Mouse (Mus musculus): ENCODE results near the gene C2. TPM values are rescaled to one million over a fixed set of nuclear protein-coding genes. Genes with fewer than 3 reads are reported as not detected.
A peak's percentile ranks its signal among the peaks of the same experiment; 100 is the strongest.
"Not testable (repeated sequence)": the region's sequence is repeated elsewhere in the genome, so short reads cannot be mapped to it uniquely, and the experiment has no call there.

C2 gene
- polyA plus RNA-seq, 1 experiment from 2014 or later = 0.65 TPM

- ChIA-PET POLR2A (no interaction called here), CTCF (no interaction called here)
- H3K27me3 ChIP-seq = no peaks in the 10 kb centered on the region
- TF ChIP-seq CTCF (IDR thresholded peaks at IDR 0.05) = no peak
- in situ Hi-C loops (cut with MboI; ENCODE audit: low pct_unique_long_range_greater_than_20kb) = loop anchor here (10.0 kb wide), 1 partner anchor 404 kb away; the partner anchor contains the start of gene Ddx39b
- ATAC-seq (no peak), DNase-seq (ENCODE audit: low read depth, low spot score) (no peak)
These were observed 57.2 kb downstream of the C2 start for GRCm38 (mm10) chr17:34840736-34841307.

DNA sequence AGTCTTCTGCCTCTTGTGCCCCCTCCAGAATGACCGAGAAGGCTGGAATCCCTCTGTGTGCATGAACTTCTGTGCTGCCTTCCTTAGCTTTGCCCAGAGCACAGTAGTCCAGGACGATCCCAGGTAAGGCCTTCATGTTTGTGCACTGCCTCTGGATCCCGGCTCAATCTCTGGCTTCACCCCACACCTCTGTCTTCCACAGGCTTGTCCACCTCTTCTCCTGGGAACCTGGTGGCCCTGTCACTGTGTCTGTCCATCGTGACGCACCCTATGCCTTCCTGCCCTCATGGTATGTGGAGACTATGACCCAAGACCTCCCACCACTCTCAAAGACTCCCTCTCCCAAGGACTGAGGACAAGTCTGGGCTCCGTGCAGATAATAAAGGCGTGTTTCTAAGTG is 59.3 kb downstream of the C2 start:
- POLR2A ChIA-PET = no interaction called here
- ATAC-seq (no peak), DNase-seq (ENCODE audit: low read depth, low spot score) (no peak)
- TF ChIP-seq CTCF (IDR thresholded peaks at IDR 0.05) = no peak
- CTCF ChIA-PET = no interaction called here
- H3K27me3 ChIP-seq = no peaks in the 10 kb centered on the region
- in situ Hi-C loops (cut with MboI; ENCODE audit: low pct_unique_long_range_greater_than_20kb) = no loop called here

DNA sequence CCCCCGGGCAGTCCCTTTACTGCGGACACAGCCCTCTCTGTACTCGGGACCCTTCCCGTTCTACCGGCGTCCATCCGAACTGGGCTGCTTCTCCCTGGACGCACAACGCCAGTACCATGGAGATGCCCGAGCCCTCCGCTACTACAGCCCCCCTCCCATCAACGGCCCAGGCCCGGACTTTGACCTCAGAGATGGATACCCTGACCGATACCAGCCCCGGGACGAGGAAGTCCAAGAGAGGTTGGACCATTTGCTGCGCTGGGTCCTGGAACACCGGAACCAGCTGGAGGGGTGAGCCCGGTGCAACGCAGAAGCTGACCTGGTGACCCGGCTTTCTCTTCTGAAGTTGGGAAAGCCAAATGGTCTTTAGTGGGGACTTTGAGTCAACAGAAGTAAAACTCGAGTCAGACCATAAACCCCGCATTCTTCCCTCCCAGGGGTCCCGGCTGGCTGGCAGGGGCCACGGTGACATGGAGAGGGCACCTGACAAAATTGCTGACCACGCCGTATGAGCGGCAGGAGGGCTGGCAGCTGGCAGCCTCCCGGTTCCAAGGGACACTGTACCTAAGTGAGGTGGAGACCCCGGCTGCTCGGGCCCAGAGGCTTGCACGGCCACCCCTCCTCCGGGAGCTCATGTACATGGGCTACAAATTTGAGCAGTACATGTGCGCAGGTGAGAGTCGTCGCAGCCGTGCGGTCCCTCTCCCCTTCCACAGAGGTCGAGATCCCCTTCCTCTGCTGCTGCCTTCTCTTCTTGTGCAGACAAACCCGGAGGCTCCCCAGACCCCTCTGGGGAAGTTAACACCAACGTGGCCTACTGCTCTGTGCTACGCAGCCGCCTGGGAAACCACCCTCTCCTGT is 60.4 kb downstream of the C2 start:
- in situ Hi-C loops (cut with MboI; ENCODE audit: low pct_unique_long_range_greater_than_20kb) = no loop called here
- ATAC-seq (peak; percentile 4), DNase-seq (ENCODE audit: low read depth, low spot score) (no peak)
- no peak for TF ChIP-seq CTCF (IDR thresholded peaks at IDR 0.05)
- no peaks in the 10 kb centered on the region for H3K27me3 ChIP-seq
- ChIA-PET CTCF (no interaction called here), POLR2A (no interaction called here)

DNA sequence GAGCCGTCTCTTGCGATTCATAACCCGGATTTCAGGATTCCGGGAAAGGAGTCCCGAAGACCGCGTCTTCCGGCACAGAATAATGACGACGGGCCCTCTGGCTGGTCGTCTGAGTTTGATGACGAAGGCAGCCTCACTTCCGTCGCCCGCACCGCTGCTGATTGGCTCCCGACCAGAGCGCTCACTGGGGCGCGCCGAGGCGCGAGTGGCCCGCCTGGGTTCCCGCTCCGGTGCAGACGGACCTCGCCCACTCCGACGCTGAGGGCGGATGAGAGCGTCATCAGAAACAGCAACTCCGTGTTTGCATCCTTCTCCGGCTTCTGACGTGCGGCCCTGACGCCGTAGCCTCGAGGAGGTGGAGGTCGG is 61.2 kb downstream of the C2 start, which contains the start of the genes Stk19 and Dxo:
Stk19 (minus strand) TSS at position 90 of the 366 bp plus-strand sequence.
Dxo (plus strand) TSS at position 164 of the 366 bp plus-strand sequence.
- no peak for TF ChIP-seq CTCF (IDR thresholded peaks at IDR 0.05)
- in situ Hi-C loops (cut with MboI; ENCODE audit: low pct_unique_long_range_greater_than_20kb) = no loop called here
- POLR2A ChIA-PET = no interaction called here
- CTCF ChIA-PET = no interaction called here
- H3K27me3 ChIP-seq = no peaks in the 10 kb centered on the region
- DNase-seq (ENCODE audit: low read depth, low spot score) = peak; percentile 85
- ATAC-seq = peak; percentile 78

DNA sequence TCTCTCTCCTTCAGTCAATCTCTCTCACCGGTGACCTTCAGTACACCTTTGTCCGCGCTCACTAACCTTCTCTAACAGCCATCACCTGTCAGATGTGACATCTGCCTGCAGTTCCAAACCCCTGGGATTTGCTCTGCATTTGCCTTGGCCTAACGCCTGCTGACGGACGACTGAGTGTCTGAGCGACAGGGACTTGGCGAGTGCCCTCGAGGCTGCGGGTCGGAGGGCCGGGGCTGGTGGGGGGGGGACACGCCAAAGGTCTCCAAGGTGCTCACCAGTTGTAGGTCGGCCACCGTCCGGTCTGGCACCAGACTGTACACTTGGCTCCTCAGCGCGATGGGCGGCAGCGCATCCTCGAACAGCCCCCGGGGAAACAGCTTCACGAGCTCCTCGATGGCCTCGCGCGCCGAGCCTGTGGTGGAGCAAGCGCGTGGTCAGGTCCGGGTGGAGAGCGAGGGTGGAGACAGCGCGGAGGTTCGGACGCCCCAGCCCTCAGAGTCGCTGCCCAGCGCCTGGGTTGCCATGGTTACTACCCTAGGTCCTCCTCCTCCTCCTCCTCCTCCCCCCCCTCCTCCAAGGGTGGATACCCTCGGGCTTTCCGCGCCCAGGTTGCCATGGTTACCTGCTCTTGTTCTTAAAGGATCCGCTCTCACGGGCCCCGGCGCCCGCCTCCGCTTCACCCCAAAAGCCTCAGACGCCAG is 61.8 kb downstream of the C2 start:
- peak; percentile 20 for ATAC-seq
- H3K27me3 ChIP-seq = no peaks in the 10 kb centered on the region
- in situ Hi-C loops (cut with MboI; ENCODE audit: low pct_unique_long_range_greater_than_20kb) = no loop called here
- no peak for DNase-seq (ENCODE audit: low read depth, low spot score)
- CTCF ChIA-PET = no interaction called here
- no peak for TF ChIP-seq CTCF (IDR thresholded peaks at IDR 0.05)
- POLR2A ChIA-PET = no interaction called here

GRCm38 (mm10) chr17:34830776-34831175 is 67.3 kb downstream of the C2 start:
- DNase-seq (ENCODE audit: low read depth, low spot score); H3K27me3 ChIP-seq; in situ Hi-C loops (cut with MboI; ENCODE audit: low pct_unique_long_range_greater_than_20kb); ATAC-seq; CTCF ChIA-PET: not testable (repeated sequence)
- POLR2A ChIA-PET = interaction anchor here (0.6 kb wide), 1 partner anchor 287 kb away, joined by 8 read pairs; no protein-coding TSS in a partner anchor

DNA sequence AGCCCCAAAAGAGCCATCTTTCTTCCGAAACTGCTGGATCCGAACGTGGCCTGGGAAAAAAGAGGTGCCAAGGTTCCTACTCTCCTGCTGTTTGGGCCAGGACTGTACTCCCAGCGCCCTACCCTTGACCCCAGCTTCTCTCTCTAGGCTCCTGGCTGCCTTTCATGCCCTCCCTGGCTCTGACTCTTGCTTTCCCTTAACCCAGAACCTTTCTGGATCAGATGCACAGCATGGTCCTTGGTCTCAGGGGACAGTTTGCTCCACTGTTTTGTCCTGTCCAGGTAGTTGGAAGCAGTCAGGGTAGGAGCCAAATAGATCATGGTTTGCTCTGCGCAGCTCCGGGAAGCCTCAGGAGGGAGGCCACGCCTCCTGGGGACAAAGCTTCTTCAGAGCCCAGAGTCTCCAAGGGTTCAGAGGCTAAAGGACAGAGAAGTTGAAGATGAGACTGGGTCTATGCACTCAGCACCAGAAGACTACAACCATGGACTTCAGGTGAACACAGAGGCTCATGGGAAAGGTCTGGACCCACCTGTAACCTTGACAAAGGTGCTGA is 83.2 kb downstream of the C2 start:
- ATAC-seq (no peak), DNase-seq (ENCODE audit: low read depth, low spot score) (no peak)
- ChIA-PET POLR2A (no interaction called here), CTCF (no interaction called here)
- in situ Hi-C loops (cut with MboI; ENCODE audit: low pct_unique_long_range_greater_than_20kb) = loop anchor here (5.0 kb wide), 1 partner anchor 83 kb away; no protein-coding TSS in a partner anchor
- no peak for TF ChIP-seq CTCF (IDR thresholded peaks at IDR 0.05)
- H3K27me3 ChIP-seq = no peaks in the 10 kb centered on the region

GRCm38 (mm10) chr17:34813747-34814146 is 84.3 kb downstream of the C2 start:
- in situ Hi-C loops (cut with MboI; ENCODE audit: low pct_unique_long_range_greater_than_20kb) = loop anchor here (5.0 kb wide), 1 partner anchor 81 kb away; no protein-coding TSS in a partner anchor
- POLR2A ChIA-PET; DNase-seq (ENCODE audit: low read depth, low spot score); CTCF ChIA-PET; H3K27me3 ChIP-seq; ATAC-seq: not testable (repeated sequence)

Other genes with a start within 250 kb of the C2 start
- 0.50 TPM for gene Tnxb, start 227.7 kb downstream of the C2 start, polyA plus RNA-seq (2021)
- gene C4b, start 154.4 kb downstream of the C2 start, polyA plus RNA-seq (2021) = 1.1 TPM
- not detected for gene Cyp21a1, start 93.7 kb downstream of the C2 start, polyA plus RNA-seq (2021)
- gene Stk19, start 61.3 kb downstream of the C2 start, polyA plus RNA-seq (2021) = 50.8 TPM
- 34.4 TPM for gene Dxo, start 61.2 kb downstream of the C2 start, polyA plus RNA-seq (2021)
- gene Skiv2l, start 48.1 kb downstream of the C2 start, polyA plus RNA-seq (2021) = 69.3 TPM
- gene Nelfe, start 47.9 kb downstream of the C2 start, polyA plus RNA-seq (2021) = 73.2 TPM
- gene Cfb, start 35.7 kb downstream of the C2 start, polyA plus RNA-seq (2021) = 3.1 TPM
- gene Zbtb12, start 18.8 kb downstream of the C2 start, polyA plus RNA-seq (2021) = 33.5 TPM
- not detected for gene Gm20547, start 16.2 kb downstream of the C2 start, polyA plus RNA-seq (2021)
- 200 TPM for gene Ehmt2, start 204 bp upstream of the C2 start, polyA plus RNA-seq (2021)
- 0.37 TPM for gene Slc44a4, start 16.2 kb upstream of the C2 start, polyA plus RNA-seq (2021)
- 75.4 TPM for gene Neu1, start 33.0 kb upstream of the C2 start, polyA plus RNA-seq (2021)
- gene Hspa1b, start 61.0 kb upstream of the C2 start, polyA plus RNA-seq (2021) = 47.3 TPM
- gene Gm20481, start 71.6 kb upstream of the C2 start, polyA plus RNA-seq (2021) = 1.2 TPM
- 9.2 TPM for gene Hspa1a, start 73.9 kb upstream of the C2 start, polyA plus RNA-seq (2021)
- 1.9 TPM for gene Hspa1l, start 74.4 kb upstream of the C2 start, polyA plus RNA-seq (2021)
- gene Lsm2, start 83.6 kb upstream of the C2 start, polyA plus RNA-seq (2021) = 64.4 TPM
- gene Vars, start 102.7 kb upstream of the C2 start, polyA plus RNA-seq (2021) = 123 TPM
- 1.2 TPM for gene Vwa7, start 118.3 kb upstream of the C2 start, polyA plus RNA-seq (2021)
- gene Sapcd1, start 129.8 kb upstream of the C2 start, polyA plus RNA-seq (2021) = 0.64 TPM
- 2.9 TPM for gene Msh5, start 148.5 kb upstream of the C2 start, polyA plus RNA-seq (2021)
- 671 TPM for gene Clic1, start 151.7 kb upstream of the C2 start, polyA plus RNA-seq (2021)
- gene Ddah2, start 160.8 kb upstream of the C2 start, polyA plus RNA-seq (2021) = 198 TPM
- not detected for gene Ly6g6c, start 167.1 kb upstream of the C2 start, polyA plus RNA-seq (2021)
- not detected for gene Mpig6b, start 167.9 kb upstream of the C2 start, polyA plus RNA-seq (2021)
- gene Ly6g6e, start 178.6 kb upstream of the C2 start, polyA plus RNA-seq (2021) = not detected
- 0.19 TPM for gene Ly6g6d, start 179.8 kb upstream of the C2 start, polyA plus RNA-seq (2021)
- gene Ly6g6f, start 187.3 kb upstream of the C2 start, polyA plus RNA-seq (2021) = not detected
- gene Abhd16a, start 191.0 kb upstream of the C2 start, polyA plus RNA-seq (2021) = 77.3 TPM
- not detected for gene Ly6g5c, start 210.0 kb upstream of the C2 start, polyA plus RNA-seq (2021)
- gene Ly6g5b, start 217.2 kb upstream of the C2 start, polyA plus RNA-seq (2021) = 0.27 TPM
- gene Gpank1, start 223.2 kb upstream of the C2 start, polyA plus RNA-seq (2021) = 28.4 TPM
- gene Csnk2b, start 223.8 kb upstream of the C2 start, polyA plus RNA-seq (2021) = 254 TPM
- gene D17H6S53E, start 228.1 kb upstream of the C2 start, polyA plus RNA-seq (2021) = 29.3 TPM
- gene Apom, start 233.8 kb upstream of the C2 start, polyA plus RNA-seq (2021) = 0.15 TPM
- gene Bag6, start 236.9 kb upstream of the C2 start, polyA plus RNA-seq (2021) = 283 TPM

Measured in Patski (cell line).